Mouse (Mus musculus) liver, postnatal 0 days (tissue): ENCODE measurements around the gene Npdc1.

Experiments used
- CTCF ChIP-seq: sonication (generic); IDR thresholded peaks from 2 replicates; pipeline ENCODE4 v1.5.1; 2016; ENCODE audit warnings: antibody characterized with exemption, low read depth
- EP300 ChIP-seq: IDR thresholded peaks from 2 replicates; pipeline ENCODE4 v1.6.1; 2016; ENCODE audit warnings: antibody characterized with exemption, low read depth, mild to moderate bottlenecking

DNA sequence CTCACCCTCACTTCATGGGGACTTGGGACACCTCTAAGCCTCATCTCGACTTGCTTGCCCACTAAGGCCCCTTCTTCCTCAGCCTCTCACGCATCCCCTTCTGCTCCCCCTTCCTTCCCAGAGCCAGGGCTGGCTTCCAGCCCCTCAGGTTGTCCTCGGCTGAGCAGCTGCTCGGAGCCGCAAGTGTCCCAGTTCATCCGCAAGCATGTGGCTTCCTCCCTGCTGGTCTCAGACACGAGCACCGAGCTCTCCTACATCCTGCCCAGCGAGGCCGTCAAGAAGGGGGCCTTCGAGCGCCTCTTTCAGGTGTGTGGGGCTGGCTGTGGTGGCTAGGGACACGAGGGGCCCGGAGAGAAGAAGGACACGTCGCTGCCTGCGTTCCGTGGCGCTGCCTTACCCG, 41.9 kb downstream of the Npdc1 start:
- TF ChIP-seq CTCF (no peak), EP300 (no peak)
